Mouse (Mus musculus) large intestine, adult 2 months (tissue): ENCODE measurements around the gene Sertad4. TPM values are rescaled to one million over a fixed set of nuclear protein-coding genes. Genes with fewer than 3 reads are reported as not detected.

Source experiments
- DNase-seq: peaks from one replicate; pipeline ENCODE4 v3.0.0-alpha.2; 2012; ENCODE audit warnings: low read depth, low spot score
- WGBS: fragments of 180-500 bp; shearing (Covaris S2); methylation state at CpG from one replicate; pipeline ENCODE4 v1.1.7; 2018; 5-methylcytosine and 5-hydroxymethylcytosine counted together
- polyA plus RNA-seq: library from polyadenylated mRNA; depleted of rRNA; stranded (reverse); fragments of >200 nt; gene quantifications from 2 replicates; pipeline ENCODE4 v1.2.3, GENCODE M21; 2012; rRNA removed

Sertad4 gene
- polyA plus RNA-seq: 1.1 and 1.2 TPM in 2 replicates

- WGBS: under 1% methylated on average over 67 of the region's 75 CpGs
These were observed at the start of gene Sertad4 for GRCm38 (mm10) chr1:192855474-192856230. Sertad4 (minus strand) TSS chr1:192855756.

DNA sequence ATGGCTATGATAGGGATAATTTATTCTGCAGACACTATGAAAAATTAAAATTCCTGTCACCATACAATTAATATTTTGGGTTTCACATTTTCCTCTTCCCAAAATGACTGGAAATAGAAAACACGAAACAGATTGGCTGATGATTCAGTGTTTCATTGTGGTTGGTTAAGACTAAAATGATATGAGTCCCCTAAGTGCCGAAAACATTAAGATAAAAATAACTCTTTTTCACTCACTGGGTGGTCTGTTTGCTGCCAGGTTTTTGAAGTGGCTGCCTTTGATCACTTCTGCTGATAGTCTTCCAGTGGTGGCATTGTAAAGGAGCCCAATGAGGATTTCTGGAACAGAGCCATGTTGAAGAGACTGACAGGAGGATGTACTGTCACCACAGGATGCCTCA lies 46.0 kb upstream of the Sertad4 start:
- no peak for DNase-seq
- WGBS: 62% methylated on average over 2 of the region's 2 CpGs

More at GRCm38 (mm10) chr1:192855474-192856230, at the start of gene Sertad4:
- no peak for DNase-seq

DNA sequence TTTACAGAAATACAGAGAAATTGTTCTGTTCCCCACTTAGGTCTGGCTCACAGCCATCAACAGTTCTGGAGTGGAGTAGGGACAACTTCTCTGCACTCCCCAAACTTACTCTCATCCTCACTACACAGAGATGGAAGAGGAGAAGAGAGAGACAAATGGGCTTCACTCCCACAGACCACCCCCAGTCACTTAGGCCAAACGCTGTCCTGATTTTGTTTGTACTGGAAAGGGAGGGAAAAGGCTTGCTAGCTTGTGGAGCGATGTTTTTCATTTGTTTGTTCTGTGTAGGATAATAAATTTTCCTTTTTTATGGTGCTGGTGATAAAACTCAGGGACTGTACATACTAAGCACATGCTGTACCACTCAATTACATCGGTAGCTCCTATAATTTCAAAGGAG lies 45.4 kb upstream of the Sertad4 start:
- no peak for DNase-seq
- 16% methylated on average over 3 of the region's 3 CpGs for WGBS

DNA sequence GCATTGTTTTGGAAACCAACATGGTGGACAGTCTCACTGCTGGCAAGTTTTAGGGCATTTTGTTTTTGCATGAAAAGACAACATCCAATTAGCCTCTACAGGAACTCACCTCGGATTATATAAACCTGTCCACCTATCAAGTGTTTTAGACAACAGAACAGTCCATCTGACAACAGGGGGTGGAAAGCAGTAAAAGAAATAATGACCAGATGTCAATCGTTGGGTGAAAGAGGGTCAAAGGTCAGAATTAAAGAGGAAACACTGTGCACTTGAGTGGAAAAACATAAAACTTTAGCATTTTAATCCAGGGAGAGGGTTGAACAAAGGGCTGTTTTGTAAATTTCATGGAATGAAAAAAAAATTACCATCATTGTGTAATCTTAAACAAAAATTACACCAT lies 43.2 kb upstream of the Sertad4 start:
- no peak for DNase-seq
- 20% methylated on average over 2 of the region's 2 CpGs for WGBS

GRCm38 (mm10) chr1:192897218-192897617 lies 41.7 kb upstream of the Sertad4 start:
- DNase-seq: no peak
- 48% methylated on average over 10 of the region's 10 CpGs for WGBS

DNA sequence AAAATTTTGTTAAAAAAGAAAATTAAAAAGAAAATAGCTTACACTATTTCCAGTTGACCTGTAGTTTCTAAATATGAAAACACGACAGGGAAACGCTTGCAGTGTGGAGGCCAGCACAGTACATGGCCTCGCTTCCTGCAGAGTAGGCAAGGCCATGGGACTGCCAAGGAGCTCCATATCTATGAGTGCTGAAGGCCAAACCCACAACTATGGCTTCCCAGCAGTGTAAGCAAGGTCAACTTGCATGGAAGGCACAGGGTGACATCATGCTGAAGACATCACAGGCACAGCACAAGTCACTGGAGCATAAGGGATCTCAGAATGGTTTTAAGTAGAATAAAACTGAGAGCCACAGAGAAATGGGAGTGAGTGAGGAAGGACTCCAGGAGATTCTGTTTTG lies 40.5 kb upstream of the Sertad4 start:
- DNase-seq: no peak
- 91% methylated on average over 3 of the region's 3 CpGs for WGBS

DNA sequence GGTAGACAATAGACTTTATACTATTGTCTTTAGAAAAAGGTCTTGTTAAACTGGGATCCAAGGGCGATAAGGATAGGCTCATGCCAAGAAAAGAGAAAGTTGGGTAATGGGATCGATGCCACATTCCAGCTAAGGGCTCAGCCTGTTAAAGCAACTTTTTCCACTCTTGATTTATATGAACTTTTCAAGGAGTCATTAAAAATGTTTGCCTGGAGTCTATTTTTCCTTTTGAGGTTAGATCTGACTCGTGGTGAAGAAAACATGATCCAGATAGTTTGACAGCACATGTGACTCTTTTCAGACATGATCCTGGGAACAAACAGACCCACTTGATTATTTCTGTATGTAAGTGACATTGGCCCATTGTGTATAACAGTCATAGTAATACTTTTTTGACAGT lies 35.2 kb upstream of the Sertad4 start:
- DNase-seq: no peak
- WGBS: 55% methylated on average over 3 of the region's 3 CpGs

DNA sequence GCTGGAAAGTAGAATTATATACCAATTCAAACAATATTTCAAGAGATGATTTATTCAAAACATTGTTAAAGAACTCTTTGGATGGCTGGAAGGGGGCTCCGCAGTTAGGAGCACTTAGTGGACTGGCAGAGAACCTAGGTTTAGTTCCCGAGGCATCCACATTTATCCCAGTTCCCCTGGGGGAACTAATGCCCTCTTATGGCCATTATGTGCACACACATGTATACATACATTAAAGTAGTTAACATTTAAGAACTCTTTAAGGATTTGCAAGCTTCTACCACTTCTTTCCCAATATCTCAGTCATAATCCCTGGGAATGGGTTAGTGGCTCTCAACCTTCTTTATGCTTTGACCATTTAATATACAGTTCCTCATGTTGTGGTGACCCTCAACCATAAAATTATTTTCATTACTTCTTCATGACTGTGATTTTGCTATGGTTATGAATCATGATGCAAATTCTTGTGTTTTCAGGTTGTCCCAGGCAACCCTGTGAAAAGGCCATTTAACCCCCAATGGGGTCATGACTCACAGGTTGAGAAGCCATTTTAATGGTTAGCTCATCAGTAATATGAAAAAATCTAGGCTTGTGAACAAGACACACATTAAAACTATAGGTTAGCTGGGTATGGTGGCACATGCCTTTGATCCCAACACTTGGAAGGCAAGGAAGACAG lies 27.2 kb upstream of the Sertad4 start:
- DNase-seq: no peak
- 51% methylated on average over 2 of the region's 2 CpGs for WGBS

GRCm38 (mm10) chr1:192880130-192880529 lies 24.6 kb upstream of the Sertad4 start:
- DNase-seq: no peak
- 76% methylated on average over 4 of the region's 4 CpGs for WGBS

DNA sequence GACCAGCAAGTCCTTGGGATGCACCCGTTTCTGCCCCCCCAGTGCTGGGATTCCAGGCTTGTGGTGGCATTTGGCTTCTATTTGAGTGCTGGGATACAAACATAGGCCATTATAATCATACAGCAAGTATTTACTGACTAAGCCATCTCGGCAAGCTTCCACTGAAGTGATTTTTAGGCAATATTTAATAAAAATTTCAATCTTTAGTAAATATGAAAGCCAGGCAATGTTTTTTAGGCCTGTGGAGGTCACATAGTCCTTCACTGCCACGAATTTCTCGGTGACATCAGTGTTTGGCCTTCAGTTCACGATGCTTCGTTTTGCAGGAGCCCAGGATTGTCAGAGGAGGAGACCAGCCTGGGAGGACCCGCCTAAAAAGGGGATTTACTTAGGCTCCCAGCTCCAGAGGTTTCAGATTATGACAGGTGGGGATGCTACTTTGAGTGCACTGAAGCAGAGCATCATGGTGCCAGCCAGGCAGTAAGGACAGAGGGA lies 23.6 kb upstream of the Sertad4 start:
- no peak for DNase-seq
- WGBS: 77% methylated on average over 7 of the region's 7 CpGs

DNA sequence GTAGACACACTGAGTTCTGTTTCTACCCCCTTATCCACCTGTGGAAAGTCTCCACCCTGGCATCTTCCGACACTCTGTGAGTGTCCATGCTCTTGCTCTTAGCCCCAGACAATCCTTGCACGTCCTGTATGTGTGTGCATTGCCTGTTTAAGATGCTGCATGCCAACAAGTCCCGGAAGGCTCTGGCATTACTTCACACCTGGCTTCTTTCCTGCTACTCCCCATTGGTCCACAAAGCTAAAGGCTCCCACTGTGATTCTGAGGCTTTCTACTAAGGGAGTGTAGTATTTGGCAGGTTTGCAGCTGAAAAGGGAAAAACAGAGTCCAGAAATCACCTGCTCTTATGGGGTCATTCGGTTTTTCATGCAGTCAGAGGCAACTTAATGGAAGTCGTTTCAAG lies 17.3 kb upstream of the Sertad4 start:
- no peak for DNase-seq
- 48% methylated on average over 5 of the region's 5 CpGs for WGBS

DNA sequence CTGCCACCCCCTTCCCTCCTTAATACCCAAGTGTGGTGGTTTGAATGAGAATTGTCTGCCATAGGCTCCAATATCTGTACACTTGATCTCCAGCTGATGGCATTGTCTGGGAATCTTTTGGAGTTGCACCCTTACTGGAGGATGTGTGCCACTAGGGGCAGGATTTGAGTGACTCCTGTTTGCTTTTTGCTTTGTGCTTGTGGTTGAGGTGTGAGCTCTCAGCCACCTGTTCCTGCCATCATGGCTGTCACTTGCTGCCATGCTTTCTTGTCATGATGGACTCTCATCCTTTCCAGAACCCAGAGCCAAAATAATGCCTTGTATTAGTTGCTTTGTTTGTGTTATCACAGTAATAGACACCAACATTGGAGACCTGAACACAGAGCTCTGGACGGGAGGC lies 14.2 kb upstream of the Sertad4 start:
- WGBS: 90% methylated on average over 1 of the region's 1 CpGs
- no peak for DNase-seq

DNA sequence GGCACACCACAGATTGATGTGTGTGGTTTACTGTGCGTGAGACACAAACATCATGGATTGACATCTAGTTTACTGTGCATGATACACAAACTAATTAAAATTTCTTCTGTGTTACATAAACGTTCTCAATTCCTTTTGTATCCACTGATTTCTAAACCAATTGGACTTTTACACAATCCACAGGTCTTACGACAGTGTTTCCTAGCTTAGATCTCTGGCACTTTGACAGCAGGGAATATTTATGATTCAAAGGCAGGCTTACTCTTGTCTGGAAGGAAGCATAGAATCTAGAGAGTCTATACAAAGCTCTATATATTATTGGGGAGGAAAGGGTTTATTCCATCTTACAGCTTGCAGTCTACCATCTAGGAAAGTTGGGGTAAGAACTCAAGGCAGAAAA lies 8.9 kb upstream of the Sertad4 start:
- no peak for DNase-seq
- 56% methylated on average over 3 of the region's 3 CpGs for WGBS

DNA sequence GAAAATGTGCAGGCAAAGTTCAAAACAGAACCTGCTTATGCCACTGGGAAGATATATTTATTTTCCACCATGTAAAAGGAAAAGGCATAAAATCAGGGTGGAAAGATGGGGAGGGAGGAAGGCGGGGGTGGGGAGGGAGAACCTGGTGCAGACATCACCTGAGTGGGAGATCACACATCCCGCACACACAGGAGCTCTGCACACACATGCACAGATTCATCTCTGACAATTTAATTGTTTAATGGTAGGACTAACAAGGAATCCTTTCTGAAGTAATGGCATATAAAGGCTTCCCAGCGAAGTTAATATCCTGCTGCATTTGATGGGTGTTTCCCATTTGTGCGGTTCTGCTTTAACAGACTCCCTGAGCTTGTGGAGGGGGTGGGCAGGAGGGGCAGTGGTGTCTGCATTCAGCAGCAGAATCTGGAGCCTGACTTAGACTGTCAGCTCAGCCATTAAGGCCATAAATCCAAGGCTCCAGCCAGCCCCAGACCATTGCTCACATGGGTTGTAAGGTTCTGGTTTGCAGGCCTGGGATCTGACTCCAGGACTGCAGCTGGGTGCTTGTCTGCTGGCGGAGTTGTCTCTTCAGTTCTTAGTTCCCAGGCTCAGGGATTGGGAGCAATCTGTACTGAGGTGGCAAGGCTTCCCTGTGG lies 5.9 kb upstream of the Sertad4 start:
- 80% methylated on average over 5 of the region's 5 CpGs for WGBS
- DNase-seq: no peak

GRCm38 (mm10) chr1:192860273-192860672 lies 4.7 kb upstream of the Sertad4 start:
- DNase-seq: no peak
- 62% methylated on average over 6 of the region's 6 CpGs for WGBS

DNA sequence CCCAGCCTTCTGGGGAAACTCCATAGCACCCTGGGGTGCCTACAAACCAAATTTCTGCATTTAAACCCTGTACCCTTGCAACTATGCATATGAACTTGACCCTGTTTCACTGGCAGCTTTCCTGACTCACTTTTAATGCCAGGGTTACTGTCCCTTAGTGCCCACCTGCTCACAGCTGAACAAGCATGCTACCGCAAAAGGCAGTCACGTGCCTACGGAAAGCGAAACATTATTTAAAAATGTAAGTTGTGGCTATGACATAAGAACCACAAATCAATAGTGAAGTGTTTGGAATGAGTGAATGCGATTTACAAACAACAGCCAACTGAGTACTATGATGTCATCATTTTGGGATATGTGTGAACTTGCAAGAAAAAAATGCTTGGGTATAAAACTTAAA lies 2.0 kb upstream of the Sertad4 start:
- WGBS: 88% methylated on average over 5 of the region's 5 CpGs
- DNase-seq: no peak

DNA sequence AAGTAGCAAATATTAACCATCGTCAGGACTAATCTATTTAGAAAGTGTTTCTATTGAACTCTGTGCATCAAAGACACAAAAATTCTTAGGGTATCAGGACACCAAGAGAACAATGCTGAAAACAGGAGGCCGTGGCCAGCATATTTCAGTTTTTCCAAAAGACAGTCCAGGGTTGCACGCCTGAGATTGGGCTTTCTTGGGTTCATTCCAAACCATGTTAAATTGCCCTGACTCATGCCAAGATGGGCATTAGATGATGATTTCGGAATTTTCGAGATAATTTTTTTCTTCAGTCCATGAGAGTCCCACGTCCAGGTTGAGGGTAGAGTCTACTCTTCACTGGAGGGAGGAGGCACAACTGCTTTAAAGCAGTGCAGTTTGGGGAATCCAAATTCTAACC lies 1.4 kb upstream of the Sertad4 start:
- 68% methylated on average over 6 of the region's 6 CpGs for WGBS

DNA sequence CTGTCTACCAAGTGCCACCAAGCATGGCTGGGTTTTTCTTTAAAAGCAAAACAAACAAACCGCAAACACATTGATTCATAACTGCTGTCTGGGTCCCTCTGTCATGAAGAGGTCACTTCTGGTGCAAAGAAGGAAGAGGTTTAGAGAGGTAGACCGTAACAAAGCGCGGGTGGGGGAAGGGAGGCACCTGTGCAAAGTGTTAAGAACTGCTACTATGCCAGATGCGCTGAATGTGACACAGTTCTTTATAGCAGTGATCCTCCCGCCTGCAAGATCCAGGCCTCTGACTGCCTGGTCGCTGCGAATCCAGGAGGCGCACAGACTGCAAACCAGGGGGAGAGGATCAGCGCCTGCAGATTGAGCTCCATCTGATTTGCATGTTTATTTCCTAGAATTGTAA lies 855 bp upstream of the Sertad4 start:
- DNase-seq: no peak
- 42% methylated on average over 10 of the region's 10 CpGs for WGBS

More for the DNA sequence above, 1.4 kb upstream of the Sertad4 start:
- DNase-seq: no peak

DNA sequence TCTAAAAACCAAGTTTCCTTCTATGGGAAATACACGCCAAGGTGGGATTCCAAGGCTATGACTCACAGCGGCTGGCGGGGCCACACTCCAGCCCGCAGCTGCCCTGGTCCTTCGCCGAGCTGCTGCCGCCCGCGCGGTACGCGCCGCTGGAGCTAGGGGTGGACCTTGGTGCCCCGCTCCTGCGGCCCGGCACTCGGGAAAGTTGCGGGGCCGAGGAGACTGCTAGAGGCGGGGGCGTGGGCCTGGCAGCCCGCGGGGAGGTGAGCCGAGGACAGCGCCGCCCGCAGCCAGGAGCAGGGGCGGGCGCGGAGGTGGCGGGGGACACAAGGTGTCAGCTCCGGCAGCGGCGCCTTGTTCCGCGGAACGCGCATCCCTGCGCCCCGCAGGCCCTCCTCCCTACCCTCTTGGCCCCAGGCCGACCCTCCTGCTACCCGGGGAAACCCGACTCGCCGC lies 711 bp downstream of the Sertad4 start:
- DNase-seq: no peak
- WGBS: under 1% methylated on average over 37 of the region's 45 CpGs

- WGBS: 10% methylated on average over 19 of the region's 19 CpGs
- no peak for DNase-seq
These were observed 1.4 kb downstream of the Sertad4 start for GRCm38 (mm10) chr1:192853988-192854818.
